Mouse (Mus musculus) lung, postnatal 0 days (tissue): ENCODE results near the gene Amacr.

Source experiments
- CTCF ChIP-seq: IDR thresholded peaks from 2 replicates; pipeline ENCODE4 v1.5.1; 2016; ENCODE audit warnings: antibody characterized with exemption, mild to moderate bottlenecking
- EP300 ChIP-seq: IDR thresholded peaks from 2 replicates; pipeline ENCODE4 v1.6.1; 2016; ENCODE audit warnings: antibody characterized with exemption, mild to moderate bottlenecking, control low read depth

DNA sequence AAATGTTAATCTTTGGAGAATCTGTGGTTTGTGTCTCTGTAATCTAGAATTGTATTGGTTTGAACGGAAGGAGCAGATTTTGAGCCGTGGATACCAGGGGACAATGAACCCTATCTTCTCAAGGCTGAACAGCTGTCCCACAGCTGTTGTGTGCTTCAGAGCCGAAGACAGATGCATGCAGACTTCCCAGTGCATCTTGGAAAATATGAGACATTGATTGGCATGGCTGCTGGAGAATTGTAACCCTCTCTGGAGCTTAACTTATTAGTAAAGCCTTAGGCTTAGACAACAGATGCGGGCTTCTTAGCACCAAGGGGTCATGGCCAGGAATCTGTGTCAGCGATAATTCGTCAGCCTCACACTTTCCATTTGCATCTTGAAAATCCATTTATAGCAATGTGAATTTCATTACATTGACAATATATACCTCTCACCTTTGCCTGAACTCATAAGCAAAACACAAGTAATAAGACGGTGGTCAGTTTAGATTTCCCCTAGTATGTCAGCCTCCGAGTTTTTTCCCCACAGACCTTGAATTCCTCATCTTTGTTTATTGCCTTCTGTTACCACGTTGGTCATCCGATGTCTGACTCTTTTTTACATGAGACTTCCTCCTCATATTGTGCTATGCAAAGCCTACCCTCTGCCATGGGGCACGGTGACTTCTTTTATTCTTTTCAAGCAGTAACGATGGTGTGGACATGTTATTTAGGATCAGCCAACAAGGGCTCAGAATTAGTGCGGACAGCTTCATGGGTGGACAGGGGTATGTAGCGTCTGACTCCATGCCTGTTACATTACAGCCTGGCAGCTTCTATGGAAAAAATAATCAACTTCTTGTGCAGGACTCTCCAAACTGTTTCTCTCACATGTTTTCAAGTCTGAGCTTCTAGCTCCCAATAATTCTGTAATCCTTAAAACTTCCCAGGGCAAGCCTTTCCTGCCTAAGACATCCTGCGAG, 41.1 kb upstream of the Amacr start:
- TF ChIP-seq CTCF = no peak
- TF ChIP-seq EP300 = no peak
